Mouse (Mus musculus) frontal cortex, adult 2 months (tissue): Measurements from ENCODE around the gene Tmem245. TPM values are rescaled to one million over a fixed set of nuclear protein-coding genes. Genes with fewer than 3 reads are reported as not detected.

Experiments
- DNase-seq, 2 experiments: peaks; one replicate each; pipeline ENCODE4 v3.0.0; 2022; ENCODE audit warnings: low spot score in 1 of 2; ENCODE audit errors: extremely low spot score in 1 of 2
- polyA plus RNA-seq: library from polyadenylated mRNA; depleted of rRNA; stranded (reverse); fragments of >200 nt; gene quantifications from 2 replicates; pipeline ENCODE4 v1.2.3, GENCODE M21; 2012; rRNA removed

The Tmem245 gene
- 13.7 and 14.1 TPM in 2 replicates for polyA plus RNA-seq

DNA sequence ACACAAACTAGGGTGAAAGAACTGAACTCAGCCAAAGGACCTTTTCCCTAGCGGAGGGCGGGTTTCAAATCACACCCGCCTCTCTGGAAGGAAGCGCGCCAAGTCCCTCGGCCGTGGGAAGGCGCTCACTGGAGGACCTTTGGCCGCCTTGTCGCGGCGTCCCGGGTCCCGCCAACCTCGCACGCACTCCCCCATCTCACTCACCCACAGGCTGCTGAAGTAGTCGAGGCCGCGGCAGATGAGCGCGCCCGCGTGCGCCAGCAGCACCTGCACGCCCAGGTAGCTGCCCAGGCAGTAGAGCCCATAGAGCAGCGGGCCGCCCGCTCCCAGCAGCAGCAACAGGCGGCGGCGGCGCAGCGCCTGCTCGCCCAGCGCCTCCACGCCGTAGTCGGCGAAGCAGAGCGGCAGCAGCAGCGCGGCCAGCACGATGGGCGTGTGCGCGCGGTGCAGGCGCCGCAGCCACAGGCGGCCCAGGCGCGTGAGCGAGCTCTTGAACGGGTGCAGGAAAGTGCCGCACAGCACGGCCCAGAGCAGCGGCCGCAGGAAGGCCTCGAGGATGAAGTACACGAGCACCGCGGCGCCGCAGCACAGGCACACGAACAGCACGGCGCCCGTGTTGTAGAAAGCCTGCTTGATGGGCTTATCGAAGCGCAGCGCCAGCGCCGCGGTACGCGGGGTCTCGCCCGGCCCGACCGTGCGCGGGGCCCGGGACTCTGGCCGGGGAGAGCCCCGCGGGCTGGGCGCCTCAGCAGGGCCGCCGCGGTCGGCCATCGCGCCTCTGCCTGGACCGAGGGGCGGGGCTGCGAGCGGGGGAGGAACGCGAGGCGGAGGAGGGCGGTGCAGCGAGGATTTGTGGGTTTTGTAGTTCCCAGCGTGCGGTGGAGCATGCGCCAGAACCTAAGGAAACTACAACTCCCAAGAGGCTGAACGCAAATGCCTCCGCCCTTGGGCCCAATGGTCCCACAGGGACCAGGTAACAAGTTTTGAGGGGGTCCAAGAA is at the start of gene Tmem245:
Gene Tmem245 (minus strand): TSS at position 797 of the 1,000 bp plus-strand sequence.
- peak; percentile 90 to 94 for DNase-seq

DNA sequence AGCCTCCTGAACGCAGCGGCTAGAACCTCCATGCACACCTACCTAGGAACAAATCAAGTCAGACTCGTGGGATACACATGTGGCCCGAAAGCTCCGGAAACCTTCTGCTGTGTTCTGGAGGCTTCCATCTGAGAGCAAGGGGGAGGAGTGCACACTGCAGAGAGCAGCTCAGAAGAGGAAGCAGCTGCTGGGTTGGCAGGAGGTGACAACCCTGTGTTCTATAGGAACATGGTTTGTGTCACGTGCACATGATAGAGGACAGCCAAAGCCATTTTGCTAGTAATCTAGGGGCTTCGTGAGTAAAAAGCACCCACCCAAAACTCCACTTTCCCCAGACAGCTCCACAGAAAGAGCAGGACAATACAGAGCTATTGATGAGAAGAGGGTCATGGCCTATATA is 46.1 kb upstream of the Tmem245 start:
- peak in 1 of 2 experiments; percentile 37 for DNase-seq

DNA sequence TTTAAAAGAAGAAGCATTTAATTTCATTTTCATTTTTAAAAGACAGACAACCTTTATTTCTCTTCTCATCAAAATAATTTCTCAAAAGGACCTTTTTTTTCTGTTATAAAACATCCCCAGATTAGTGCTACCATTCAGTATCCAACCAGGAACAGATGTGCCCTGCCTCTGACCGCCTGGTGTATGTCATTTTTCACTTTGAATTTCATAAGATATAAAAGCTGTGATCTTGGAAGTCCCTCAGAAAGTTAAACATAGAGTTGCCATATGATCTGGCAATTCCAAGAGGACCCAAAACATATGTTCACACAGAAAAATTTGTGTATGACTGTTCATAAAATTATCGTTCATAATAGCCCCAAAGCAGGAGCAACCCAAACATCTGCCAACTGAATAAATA is 44.7 kb upstream of the Tmem245 start:
- DNase-seq: peak in 1 of 2 experiments; percentile 42

DNA sequence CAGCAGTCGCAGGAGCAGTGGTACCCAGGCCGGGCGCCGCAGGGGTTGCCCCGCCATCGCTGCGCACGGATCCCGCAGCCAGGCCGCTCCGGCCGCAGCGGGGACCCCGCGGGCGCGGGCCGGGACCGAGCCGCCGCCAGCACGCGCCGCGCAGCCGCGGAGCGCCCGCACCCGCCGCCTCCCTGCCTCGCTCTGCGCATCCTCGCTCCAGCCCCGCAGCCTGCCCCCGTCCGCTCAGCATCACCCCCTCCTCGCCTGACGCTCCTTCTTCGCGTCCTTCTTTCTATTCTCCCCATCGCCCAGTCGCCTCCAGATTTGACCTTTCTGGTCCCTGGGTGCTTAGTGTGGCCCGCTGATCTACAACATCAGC is 43.0 kb upstream of the Tmem245 start, which contains the start of gene Frrs1l:
Gene Frrs1l (minus strand): TSS at position 177 of the 370 bp plus-strand sequence.
- peak in 1 of 2 experiments; percentile 74 for DNase-seq

DNA sequence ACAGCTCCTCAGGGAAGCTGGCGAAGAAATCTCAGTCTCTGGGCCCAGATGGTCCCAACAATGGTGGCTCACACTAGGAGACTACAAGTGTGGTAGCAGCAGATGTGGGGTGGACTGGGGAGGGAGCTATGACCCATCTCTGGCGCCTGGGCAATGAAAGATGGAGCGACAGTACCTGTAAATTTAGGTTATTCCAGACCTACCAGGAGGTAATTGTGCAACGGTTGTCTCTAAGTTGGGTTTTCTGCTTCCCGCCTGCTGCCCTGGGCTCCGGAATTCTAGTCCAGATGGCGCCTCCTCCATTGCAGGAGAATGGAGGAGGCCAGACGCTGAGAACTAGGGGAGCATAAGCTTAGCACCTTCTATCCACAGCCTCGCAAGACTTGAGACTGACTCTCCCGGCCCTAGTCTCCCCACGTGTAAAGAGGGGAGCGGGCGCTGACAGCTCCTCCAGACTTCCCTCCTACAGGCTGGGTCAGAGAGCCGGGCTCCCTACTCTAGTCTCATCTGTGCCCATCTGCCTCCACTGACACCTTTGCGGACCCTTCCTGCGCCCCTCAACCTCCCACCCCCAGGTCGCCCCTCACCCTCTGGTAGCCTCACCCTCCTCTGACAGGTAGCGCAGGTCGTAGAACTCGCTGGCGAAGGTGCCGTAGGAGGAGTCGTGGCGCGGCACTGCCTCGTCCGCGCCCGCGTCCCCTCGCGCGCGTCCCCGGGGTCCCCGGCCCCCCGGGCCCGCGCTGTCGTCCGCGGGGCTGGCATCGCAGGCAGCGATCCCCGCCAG is 42.4 kb upstream of the Tmem245 start:
- peak; percentile 37 to 68 for DNase-seq

DNA sequence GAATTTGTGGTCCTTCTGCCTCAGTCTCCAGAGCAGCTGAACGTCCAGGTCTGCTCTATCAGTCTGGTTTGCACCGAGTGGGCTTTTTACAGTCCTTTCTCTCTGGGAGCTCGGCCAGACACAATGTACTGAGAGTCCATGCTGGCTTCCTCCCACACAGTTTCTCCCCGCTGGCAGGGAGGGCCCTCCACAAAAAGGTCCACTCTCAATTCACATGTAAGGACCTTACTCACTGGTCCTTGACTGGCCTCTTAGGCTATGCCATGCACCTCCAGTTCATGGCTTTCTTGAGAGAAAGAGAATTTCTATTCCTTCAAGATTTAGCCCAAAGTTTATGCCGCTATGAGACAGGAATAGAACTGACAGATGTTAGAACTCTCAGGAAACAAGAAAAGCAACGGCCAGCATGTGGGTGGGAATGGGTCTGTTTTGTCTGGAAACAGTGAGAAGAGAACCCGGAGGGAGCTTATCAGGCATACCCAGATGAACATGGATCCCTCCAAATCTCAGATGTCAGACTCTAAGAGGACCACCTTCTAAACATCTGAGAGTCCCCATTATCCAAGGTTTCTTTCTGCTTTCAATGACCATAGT is 18.4 kb upstream of the Tmem245 start:
- DNase-seq: peak; percentile 67 to 72

DNA sequence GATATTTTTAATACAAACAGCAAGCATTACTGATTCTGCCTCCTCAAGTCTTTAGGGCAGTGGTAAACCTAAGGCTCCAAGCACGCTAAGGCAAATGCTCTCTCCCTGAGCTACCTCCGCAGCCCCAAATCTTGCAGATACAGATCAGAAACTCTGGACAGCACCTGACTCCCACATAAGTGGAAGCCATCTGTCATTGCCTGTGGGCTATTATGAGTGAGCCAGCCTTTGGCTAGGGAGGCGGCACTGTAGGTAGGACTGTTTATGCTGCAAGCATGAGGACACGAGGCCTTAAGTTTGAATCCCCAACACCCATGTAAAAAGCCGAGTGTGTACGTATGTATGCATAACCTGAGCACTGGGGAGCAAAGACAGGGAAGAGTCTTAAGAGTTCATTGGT is 16.4 kb upstream of the Tmem245 start:
- DNase-seq: peak; percentile 53 to 71

DNA sequence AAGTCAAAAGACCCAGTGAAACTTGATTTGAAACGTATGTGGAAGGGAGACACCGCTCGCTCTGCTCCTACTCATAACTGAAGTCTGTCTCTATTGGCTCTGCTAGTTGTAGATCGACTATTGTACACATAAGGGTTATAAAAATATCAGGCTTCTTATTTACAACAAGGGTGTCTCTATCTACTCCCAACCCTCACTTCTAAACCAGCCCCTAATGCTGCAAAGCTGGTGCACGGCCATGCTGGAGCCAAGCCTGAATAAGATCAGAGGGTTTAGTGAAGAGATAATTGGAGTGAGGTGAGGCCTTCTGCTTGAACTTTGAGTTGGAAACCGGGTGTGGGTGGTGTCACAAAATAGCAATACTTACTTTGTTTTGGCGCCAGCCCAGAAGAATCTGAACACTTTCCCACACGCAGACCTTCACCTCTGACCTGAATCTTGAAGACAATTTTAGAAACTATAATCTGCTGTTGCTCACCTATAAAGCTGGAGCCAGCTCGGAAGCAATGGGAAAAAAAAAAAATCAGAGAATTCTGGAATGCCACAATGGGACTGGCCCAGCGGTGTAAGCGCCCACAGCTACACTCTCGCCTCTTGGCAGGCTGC is 14.2 kb upstream of the Tmem245 start:
- no peak for DNase-seq

DNA sequence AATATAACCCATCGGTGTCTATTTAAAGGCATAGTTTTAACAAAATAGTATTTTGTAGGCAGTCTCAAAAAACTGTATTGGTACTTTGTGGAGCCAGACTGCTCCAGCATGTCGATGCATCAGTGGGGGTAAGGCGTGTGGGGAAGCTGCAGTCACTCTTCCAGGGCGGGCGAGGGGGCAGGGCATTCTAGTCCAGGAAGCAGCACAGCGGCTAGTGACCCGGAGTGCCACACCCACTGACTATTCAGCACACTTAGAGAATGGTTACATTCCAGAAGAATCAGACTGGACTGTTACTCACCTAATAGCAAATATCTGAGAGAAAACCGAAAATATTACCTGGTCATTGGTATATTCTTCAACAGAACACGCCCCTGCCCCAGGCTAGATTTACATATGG is 10.3 kb upstream of the Tmem245 start:
- no peak for DNase-seq

DNA sequence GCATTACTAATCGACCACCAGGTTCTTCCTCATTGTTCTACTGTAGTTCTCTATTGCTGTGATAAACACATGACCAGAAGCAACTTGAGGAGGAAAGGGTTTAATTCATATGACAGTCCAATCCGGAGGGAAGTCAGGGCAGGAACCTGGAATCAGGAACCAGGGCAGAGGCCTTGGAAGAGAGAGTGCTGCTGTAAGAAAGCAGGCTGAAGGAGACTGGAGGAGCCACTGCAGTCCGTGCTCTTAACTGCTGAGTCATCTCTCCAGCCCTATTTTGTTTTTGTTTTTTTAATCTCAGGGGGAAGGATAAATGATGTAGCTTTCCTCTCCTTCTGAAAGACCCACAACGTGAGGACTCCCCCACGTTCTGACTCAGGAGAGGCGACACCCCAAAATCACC is 6.0 kb upstream of the Tmem245 start:
- no peak for DNase-seq

DNA sequence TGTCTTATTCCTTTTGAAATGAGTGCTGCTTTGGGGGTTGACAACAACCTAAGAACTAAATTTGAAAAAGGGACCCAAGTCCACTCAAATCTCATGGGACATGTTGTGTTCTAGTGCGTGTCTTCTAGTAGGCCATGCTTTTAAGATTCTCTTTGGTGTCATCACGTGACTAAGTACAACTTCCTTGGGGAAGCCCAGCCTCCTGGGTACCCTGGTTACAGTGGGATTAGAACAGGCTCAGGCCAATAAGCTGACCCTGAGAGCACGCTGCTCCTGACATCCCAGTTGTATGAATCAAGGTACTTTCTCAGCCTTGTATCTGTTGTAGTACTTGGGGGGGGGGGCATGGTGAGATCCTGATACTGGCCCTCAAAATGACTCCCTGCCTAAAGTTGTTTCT is 4.5 kb upstream of the Tmem245 start:
- DNase-seq: no peak

DNA sequence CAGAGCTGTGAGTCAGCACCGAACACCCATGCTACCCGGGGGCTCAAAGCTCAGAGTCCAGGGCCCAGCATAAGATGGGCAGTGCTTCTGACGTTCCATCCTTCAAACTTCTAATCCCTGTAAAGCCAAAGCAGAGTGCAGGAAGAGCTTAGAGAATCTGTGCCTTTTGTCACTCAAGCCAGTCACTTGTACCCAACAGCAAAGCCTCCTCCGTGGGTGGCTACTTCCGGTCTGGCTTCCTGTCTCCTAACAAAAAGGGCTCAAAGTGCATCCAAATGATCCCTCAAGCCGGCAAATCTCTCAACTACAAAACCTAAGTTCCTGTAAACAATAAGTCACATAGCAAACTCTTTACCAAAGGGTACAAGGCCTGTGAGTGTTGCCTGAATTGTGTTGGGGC is 2.3 kb upstream of the Tmem245 start:
- DNase-seq: no peak

DNA sequence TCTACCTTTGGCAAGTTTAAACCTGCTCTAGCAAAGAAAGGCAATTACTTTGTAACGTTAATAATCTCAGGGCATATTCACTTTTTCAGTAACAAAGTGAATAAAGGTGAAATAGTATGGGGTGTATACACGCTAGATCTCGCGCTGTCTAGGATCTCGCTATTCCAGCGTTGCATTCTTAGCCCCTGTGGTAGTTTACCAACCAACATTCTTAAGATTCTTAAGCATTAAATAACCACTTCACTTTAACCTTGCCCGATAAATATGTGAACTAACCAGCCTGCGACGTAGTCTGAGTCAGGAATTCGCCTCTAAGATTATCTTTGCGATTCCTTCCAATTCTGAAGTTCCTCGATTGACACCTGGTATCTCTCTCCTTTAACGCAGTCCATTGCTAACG is 1.1 kb downstream of the Tmem245 start:
- DNase-seq: no peak

DNA sequence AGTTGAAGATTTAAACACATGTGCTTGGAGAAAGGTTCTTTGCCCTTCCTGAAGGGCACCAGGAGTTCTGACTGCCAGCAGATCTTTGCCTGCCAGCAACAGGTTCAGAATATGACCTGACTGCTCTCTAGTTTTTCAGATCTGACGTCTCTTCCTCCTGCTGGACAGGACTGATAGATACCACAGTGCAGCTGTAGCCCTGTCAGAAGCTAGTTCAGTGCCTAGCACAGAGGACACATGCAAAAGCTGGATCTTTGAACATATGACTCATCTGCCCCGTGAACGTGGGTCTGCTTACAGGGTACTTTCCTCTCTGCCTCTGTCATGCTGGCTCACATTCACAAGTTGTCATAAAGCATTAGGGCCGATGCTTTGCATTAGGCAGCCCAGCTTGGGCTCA is 3.0 kb downstream of the Tmem245 start:
- DNase-seq: no peak

DNA sequence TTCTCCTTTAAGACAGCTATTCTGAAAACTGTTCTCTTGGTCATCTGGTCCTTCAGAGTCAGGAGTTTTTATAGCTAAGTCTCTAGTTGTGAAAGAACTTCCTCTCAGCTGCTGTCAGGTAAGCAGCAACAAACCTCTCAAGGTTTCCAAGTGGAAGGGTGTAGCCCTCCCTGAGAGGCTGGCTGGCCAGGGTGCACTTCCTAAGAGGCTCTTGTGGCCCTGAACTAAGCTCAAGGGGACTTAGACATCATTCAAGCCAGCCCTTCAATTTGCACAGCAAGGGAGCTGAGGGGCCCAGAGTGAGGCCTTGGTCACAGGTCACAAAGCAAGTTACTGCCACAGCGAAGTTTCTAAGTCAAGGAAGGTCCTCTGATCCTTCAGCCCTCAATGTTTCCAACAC is 4.0 kb downstream of the Tmem245 start:
- DNase-seq: no peak

DNA sequence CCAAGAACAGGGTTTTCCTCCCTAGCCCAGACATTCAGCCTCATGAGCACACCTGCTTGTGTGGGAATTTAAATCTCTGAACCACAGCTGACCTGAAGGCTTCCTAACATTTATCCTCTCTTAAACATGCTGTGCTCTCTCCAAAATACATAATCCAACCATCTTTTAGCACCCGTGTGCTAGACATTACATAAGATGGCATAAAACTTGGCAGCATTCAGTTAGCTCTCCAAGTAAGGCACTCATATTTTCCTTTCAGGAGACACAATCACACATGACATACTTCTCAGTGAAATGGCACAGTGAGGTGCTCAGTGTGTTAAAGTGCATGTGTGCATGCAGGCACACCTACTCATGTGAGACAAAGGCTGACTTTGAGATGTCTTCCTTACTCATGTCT is 4.7 kb downstream of the Tmem245 start:
- DNase-seq: peak in 1 of 2 experiments; percentile 54

DNA sequence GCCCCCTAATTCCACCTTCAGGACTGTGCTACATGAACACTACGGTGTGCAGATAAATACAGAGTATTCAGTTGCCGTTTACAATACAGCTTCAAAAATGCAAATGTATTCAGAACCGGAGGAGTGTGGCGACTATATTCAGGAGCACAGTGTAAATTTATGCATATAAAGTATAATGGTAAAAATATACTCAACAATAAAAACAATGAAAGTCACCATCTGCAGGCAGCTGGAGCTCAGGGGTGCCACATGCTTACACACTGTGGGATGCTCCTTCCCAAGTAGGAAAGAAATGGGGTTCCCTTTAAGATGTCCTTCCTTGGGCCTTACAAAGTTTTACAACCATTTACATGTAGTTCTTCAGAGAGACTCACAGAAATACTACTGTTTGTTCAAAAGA is 5.8 kb downstream of the Tmem245 start:
- DNase-seq: no peak

DNA sequence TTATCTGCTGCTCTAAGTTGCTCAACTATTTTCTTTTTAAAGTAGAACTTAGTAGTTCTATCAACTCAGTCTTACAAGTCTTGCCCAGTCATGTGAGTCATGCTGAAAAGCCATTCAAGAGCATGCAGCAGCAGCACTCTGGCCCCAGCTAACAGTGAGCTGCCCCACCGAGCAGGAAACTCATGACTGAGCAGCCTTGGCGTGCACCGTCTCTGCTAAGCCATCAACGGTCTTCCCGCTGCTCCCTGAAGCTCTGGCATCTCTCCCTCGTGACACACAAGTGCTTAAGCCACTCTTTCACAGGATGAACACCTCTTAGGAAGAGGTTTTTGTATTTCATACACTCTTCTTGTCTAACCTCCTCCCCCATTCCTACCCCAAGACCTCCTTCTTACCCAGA is 10.1 kb downstream of the Tmem245 start:
- no peak for DNase-seq

DNA sequence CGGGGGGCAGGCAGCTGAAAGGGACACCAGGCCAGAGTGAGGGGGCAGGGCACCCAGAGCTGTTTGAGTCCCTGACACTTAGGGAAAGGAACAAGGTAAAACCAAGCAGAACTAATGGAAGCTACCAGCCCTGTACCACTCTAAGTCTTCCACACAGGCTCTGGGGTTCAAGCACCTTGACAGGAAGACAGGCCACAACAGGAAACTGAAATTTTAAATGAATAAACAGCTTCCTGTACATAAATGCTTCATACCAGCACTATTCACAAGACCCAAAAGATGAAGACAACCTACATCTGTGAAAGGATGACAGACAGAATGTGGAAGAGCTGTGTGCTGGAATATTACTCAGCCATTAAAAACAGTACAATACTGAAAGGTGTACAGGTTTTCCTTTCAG is 11.9 kb downstream of the Tmem245 start:
- DNase-seq: no peak

DNA sequence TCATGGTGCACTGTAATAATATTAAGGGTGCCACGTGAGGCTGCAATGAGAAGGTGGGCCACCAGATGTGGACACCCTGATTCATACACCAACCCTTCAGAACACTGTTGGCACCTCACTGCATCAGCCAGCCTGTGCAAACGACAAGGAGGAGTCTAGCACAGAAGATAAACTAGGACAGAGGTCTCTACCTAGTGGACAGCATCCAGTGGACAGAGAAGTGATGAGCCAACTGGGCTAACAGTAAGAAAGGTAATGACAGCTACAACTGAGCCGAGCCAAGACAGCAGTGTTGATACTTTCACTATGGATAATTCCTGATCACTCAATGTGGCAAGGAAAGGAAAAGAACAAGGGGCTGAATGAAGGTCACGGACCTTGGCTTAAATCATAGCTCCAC is 14.1 kb downstream of the Tmem245 start:
- no peak for DNase-seq

DNA sequence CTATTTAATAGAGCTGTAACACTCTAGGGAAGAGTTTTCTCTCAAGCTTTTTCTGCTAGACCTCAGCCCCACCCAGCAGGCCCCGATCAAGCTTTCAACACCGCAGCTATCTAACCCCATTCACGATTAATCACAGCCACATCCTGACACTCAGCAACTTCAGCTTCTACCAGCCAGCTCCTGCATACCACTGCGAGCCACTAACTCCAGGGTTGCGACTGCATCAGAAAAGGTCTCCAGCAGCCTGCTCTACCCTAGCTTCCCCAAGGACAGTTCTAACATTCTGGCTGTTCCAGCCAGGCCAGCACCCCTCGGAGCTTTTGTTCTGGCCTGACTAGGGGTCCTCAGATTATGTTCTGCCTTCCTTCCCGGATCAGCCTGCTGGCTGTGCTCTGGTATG is 15.1 kb downstream of the Tmem245 start:
- DNase-seq: no peak
